Comparison of ENCODE assay signal across 16 mouse cellular contexts in genomic region chr16:90412096-90413082, GRCm38 (mm10). TPM values are rescaled to one million over a fixed set of nuclear protein-coding genes. Genes with fewer than 3 reads are reported as not detected.
DNase-seq lines count a peak whose midpoint lies in the region; ATAC-seq and TF ChIP-seq lines count a peak whose summit lies in the region.
"Had no signal": no experiment of that assay in that cellular context is flagged by ENCODE, and none has a peak within 500 bp of the region (broad histone marks: within the 10 kb centered on the region; RNA-seq: fewer than 3 reads in every experiment).

No protein-coding gene starts in this region.

- ATAC-seq in Patski, result peak; percentile 90
- peak; percentile 96 for ATAC-seq in liver, embryonic 16.5 days (ENCODE audit: low read depth)

- WGBS in kidney, adult 2 months, result 41% methylated on average over 8 of the region's 8 CpGs
- WGBS in liver, embryonic 16.5 days (ENCODE audit: insufficient replicate concordance), result 58% methylated on average over 8 of the region's 8 CpGs

- no peak for TF ChIP-seq POLR2A in kidney, adult 2 months (IDR thresholded peaks at IDR 0.05; ENCODE audit: low read depth, low read length)

- H3K27ac ChIP-seq in kidney, adult 2 months (ENCODE audit: insufficient read depth, low read depth, low read length), result peak overlapping the region; percentile 87
- peak overlapping the region; percentile 84 for H3K27ac ChIP-seq in liver, embryonic 16.5 days (ENCODE audit: low read length)
- H3K27ac ChIP-seq: heart, embryonic 15.5 days; hindbrain, embryonic 13.5 days; layer of hippocampus, adult 2 months had no signal

- POLR2A ChIA-PET in Patski (lab: Charles Lee), result interaction anchor here (1.2 kb wide), 1 partner anchor 25 kb away, joined by 3 read pairs; no protein-coding TSS in a partner anchor

- no peaks in the 10 kb centered on the region for H3K9me3 ChIP-seq in liver, embryonic 16.5 days (replicated peaks; ENCODE audit: control insufficient read depth, low read length)
- H3K9me3 ChIP-seq: heart, embryonic 15.5 days; hindbrain, embryonic 13.5 days had no signal

- peaks cover 14% of the 10 kb centered on the region for H3K4me1 ChIP-seq in kidney, adult 2 months (ENCODE audit: control insufficient read depth, insufficient read depth, low read length)
- H3K4me1 ChIP-seq in liver, embryonic 16.5 days (ENCODE audit: control insufficient read depth, low read depth, low read length), result peaks cover 4% of the 10 kb centered on the region

- H3K36me3 ChIP-seq in kidney, adult 2 months (ENCODE audit: control insufficient read depth, insufficient read depth, low read length), result no peaks in the 10 kb centered on the region
- H3K36me3 ChIP-seq in liver, embryonic 16.5 days (ENCODE audit: control insufficient read depth, insufficient read depth), result no peaks in the 10 kb centered on the region

- no peak overlapping the region for H3K4me3 ChIP-seq in kidney, adult 2 months (ENCODE audit: insufficient read depth, low read depth, low read length)
- H3K4me3 ChIP-seq in liver, embryonic 16.5 days (ENCODE audit: low read depth, low read length), result no peak overlapping the region
- H3K4me3 ChIP-seq: heart, embryonic 15.5 days; hindbrain, embryonic 13.5 days; layer of hippocampus, adult 2 months had no signal

- in situ Hi-C loops in Patski (cut with MboI; ENCODE audit: low pct_unique_long_range_greater_than_20kb), result no loop called here

- intact Hi-C loops in heart, postnatal 36 days (cut with DNase I), result no loop called here
- intact Hi-C loops in gastrocnemius, postnatal 14 days (cut with DNase I; ENCODE audit: low total_unique reads), result no loop called here

- DNase-seq in Patski (ENCODE audit: low read depth, low spot score), result peak; percentile 81
- peak; percentile 94 for DNase-seq in kidney, adult 2 months
- peak; percentile 67 to 87 for DNase-seq in kidney, postnatal 25 days
- DNase-seq in spleen, adult 12 weeks (ENCODE audit: low spot score), result no peak
- no peak for DNase-seq in heart, postnatal 36 days
- DNase-seq in cerebellum, postnatal 36 days, result no peak
- DNase-seq in gastrocnemius, postnatal 14 days, result no peak
- DNase-seq: adrenal gland, postnatal 36 days; cerebellum, postnatal 25 days; gastrocnemius, postnatal 36 days; thymus, postnatal 14 days had no signal

- no peak for TF ChIP-seq CTCF in Patski (IDR thresholded peaks at IDR 0.05)
- 0 out of 2 replicates have a peak, but pooled peaks have one; percentile 5 for TF ChIP-seq CTCF in kidney, adult 2 months (conservative IDR thresholded peaks at IDR 0.05; ENCODE audit: insufficient read depth, insufficient read length, low read depth, low read length)

- no peaks in the 10 kb centered on the region for H3K27me3 ChIP-seq in Patski
- no peaks in the 10 kb centered on the region for H3K27me3 ChIP-seq in kidney, adult 2 months (replicated peaks; ENCODE audit: control insufficient read depth, insufficient read depth, low read length)
- no peaks in the 10 kb centered on the region for H3K27me3 ChIP-seq in liver, embryonic 16.5 days (ENCODE audit: control insufficient read depth, insufficient read depth, low read depth, low read length)
- H3K27me3 ChIP-seq: heart, embryonic 15.5 days; hindbrain, embryonic 13.5 days had no signal

- CTCF ChIA-PET in Patski (lab: Charles Lee), result no interaction called here

- no peak overlapping the region for H3K9ac ChIP-seq in liver, embryonic 16.5 days (ENCODE audit: low read depth, low read length)
- H3K9ac ChIP-seq: heart, embryonic 15.5 days; hindbrain, embryonic 13.5 days had no signal

- H3K4me2 ChIP-seq in liver, embryonic 16.5 days (ENCODE audit: low read depth, low read length), result no peak overlapping the region
- H3K4me2 ChIP-seq: heart, embryonic 15.5 days; hindbrain, embryonic 13.5 days had no signal

RNA-seq across cellular contexts. Expression of gene Hunk, which starts 26.6 kb away (rescaled TPM):
- 11.2 TPM for polyA plus RNA-seq in Patski (2021)
- 2.1 and 2.3 TPM in 2 replicates for polyA plus RNA-seq in kidney, adult 2 months (2012; rRNA removed)
- polyA plus RNA-seq in liver, embryonic 16.5 days (2015; fragmentation: Nextera tagmentation; extraction: Ambion mirVana), result 1.3 TPM in 2 replicates
- total RNA-seq in heart, postnatal 36 days (2021), result under 1 TPM; 0.57 to 0.67 TPM
- total RNA-seq in gastrocnemius, postnatal 14 days (2021), result 1 to 10 TPM; 3.1 to 3.7 TPM
- total RNA-seq: monocyte, adult 5-6 weeks had no signal

Comparison
In these comparisons a context has a peak if more than half of its experiments do, and no peak if none do; other contexts are left out.
1. DNase-seq: peak in Patski (single experiment), kidney, adult 2 months (single experiment) and kidney, postnatal 25 days (2 of 2); none in spleen, adult 12 weeks (single experiment), heart, postnatal 36 days (0 of 2), cerebellum, postnatal 36 days (0 of 2) and gastrocnemius, postnatal 14 days (single experiment).